In the genomic region with DNA sequence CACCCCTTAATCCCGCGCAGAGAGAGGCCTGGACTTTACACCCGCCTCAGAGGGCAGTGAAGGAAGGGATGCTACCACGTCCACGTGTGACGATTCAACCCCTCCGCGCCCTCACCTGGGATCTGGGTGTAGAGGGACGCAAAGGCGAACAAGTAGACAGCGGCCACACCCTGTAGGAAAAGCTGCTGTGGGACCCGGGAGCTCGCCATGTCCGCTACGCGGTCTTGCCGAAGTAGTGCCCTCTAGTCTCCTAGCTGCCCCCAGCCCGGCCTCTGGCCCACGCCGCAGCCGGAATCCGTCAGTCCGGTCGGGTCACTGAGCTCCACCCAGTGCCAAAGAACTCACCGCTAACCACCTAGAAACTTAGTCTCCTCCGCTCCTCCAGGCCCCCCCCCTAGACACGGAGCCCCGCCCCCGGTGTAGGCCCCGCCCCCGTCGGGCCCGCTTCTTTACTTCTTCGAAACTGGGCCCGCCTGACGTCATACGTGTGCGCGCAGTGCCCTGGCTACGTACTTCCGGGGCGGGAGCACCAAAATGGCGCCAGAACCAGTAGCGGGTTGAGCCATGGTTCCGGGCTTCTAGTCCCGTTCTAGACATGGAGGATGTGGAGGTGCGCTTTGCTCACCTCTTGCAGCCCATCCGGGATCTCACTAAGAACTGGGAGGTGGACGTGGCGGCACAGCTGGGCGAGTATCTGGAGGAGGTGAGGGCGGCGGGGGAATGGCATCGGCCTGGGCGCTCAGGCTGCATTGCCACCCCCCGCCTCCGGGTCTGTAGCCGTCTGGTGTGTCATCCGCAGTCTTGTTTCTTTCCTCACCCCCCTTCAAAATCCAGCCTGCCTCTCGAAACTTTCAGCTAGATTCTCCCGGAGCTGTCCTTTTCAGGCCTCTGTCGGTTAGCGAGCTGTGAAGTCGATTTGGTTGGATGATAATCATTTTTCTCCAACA, we compare ENCODE assay signal across 8 mouse cellular contexts. TPM values are rescaled to one million over a fixed set of nuclear protein-coding genes. Genes with fewer than 3 reads are reported as not detected.
A peak's percentile ranks its signal among the peaks of the same experiment; 100 is the strongest.
DNase-seq lines count a peak whose midpoint lies in the region; ATAC-seq and TF ChIP-seq lines count a peak whose summit lies in the region.

A gene (minus strand): TSS at position 419 of the 947 bp plus-strand sequence.
A gene (plus strand): TSS at position 479 of the 947 bp plus-strand sequence.

- H3K4me1 ChIP-seq in heart, embryonic 11.5 days (ENCODE audit: control insufficient read depth, insufficient read depth, low read length) = peaks cover 19% of the 10 kb centered on the region
- H3K4me1 ChIP-seq in kidney, embryonic 16.5 days (ENCODE audit: insufficient read depth, low read length) = peaks cover 22% of the 10 kb centered on the region
- H3K4me1 ChIP-seq in liver, adult 2 months (ENCODE audit: control insufficient read depth, insufficient read depth, low read length) = peaks cover 3% of the 10 kb centered on the region

- peaks cover 24% of the 10 kb centered on the region for H3K36me3 ChIP-seq in heart, embryonic 11.5 days (ENCODE audit: control insufficient read depth, insufficient read depth, low read length)
- peaks cover 31% of the 10 kb centered on the region for H3K36me3 ChIP-seq in kidney, embryonic 16.5 days (ENCODE audit: insufficient read depth, low read length)
- 0 out of 2 replicates have a peak, but pooled peaks cover 2% of the 10 kb centered on the region for H3K36me3 ChIP-seq in liver, adult 2 months (ENCODE audit: control insufficient read depth, insufficient read depth, low read length)
- H3K36me3 ChIP-seq in myocyte (ENCODE audit: control insufficient read depth, insufficient read depth) = peaks cover 15% of the 10 kb centered on the region
- peaks cover 5% of the 10 kb centered on the region for H3K36me3 ChIP-seq in splenic B cell, adult 2 months (ENCODE audit: control insufficient read depth, insufficient read depth, low read length, poor library complexity, severe bottlenecking)

- ATAC-seq in erythroblast, adult 5-6 weeks (replicated peaks; ENCODE audit: low FRiP score, poor library complexity, severe bottlenecking) = peak; percentile 77
- peak; percentile 89 for ATAC-seq in heart, embryonic 11.5 days (replicated peaks; ENCODE audit: insufficient number of reproducible peaks, low FRiP score, low TSS enrichment)
- ATAC-seq in kidney, embryonic 16.5 days (ENCODE audit: low FRiP score, low TSS enrichment) = peak; percentile 90

- TF ChIP-seq CTCF in liver, adult 2 months (IDR thresholded peaks at IDR 0.05; ENCODE audit: low read depth, low read length) = no peak

- 0 out of 2 replicates have a peak, but pooled peaks have one; percentile 18 for TF ChIP-seq POLR2A in liver, adult 2 months (IDR thresholded peaks at IDR 0.05; ENCODE audit: extremely low read depth, insufficient read depth, low read length)
- TF ChIP-seq POLR2A in myocyte (IDR thresholded peaks at IDR 0.05; ENCODE audit: insufficient read length, low read depth) = peak; percentile 70

- peak within 1 kb of the TSS; percentile 67 for H3ac ChIP-seq in myocyte (ENCODE audit: control insufficient read depth, insufficient read length)

- H3K4me3 ChIP-seq in heart, embryonic 11.5 days (ENCODE audit: low read depth, low read length) = peak within 1 kb of the TSS; percentile 85
- peak within 1 kb of the TSS; percentile 62 for H3K4me3 ChIP-seq in kidney, embryonic 16.5 days (ENCODE audit: low read length)
- peak within 1 kb of the TSS; percentile 93 for H3K4me3 ChIP-seq in liver, adult 2 months (ENCODE audit: insufficient read depth, low read depth, low read length)
- H3K4me3 ChIP-seq in myocyte = peak within 1 kb of the TSS; percentile 97

- under 1% methylated on average over 58 of the region's 64 CpGs for WGBS in heart, embryonic 11.5 days (ENCODE audit: insufficient replicate concordance)
- under 1% methylated on average over 62 of the region's 64 CpGs for WGBS in kidney, embryonic 16.5 days
- WGBS in liver, adult 2 months = 0% methylated on average over 64 of the region's 64 CpGs

- H3K27me3 ChIP-seq in heart, embryonic 11.5 days (ENCODE audit: control insufficient read depth, insufficient read depth, low read length) = no peaks in the 10 kb centered on the region
- H3K27me3 ChIP-seq in kidney, embryonic 16.5 days (ENCODE audit: insufficient read depth, low read length) = no peaks in the 10 kb centered on the region
- no peaks in the 10 kb centered on the region for H3K27me3 ChIP-seq in liver, adult 2 months (ENCODE audit: control insufficient read depth, insufficient read depth, low read length)
- no peaks in the 10 kb centered on the region for H3K27me3 ChIP-seq in myocyte (ENCODE audit: control insufficient read depth, insufficient read depth, insufficient read length)
- H3K27me3 ChIP-seq in splenic B cell, adult 2 months (ENCODE audit: control insufficient read depth, insufficient read depth, low read length, poor library complexity, severe bottlenecking) = no peaks in the 10 kb centered on the region

- peak within 1 kb of the TSS; percentile 92 for H3K9ac ChIP-seq in heart, embryonic 11.5 days (ENCODE audit: low read depth, low read length)
- peak within 1 kb of the TSS; percentile 77 for H3K9ac ChIP-seq in kidney, embryonic 16.5 days (replicated peaks; ENCODE audit: low read length)
- H3K9ac ChIP-seq in liver, adult 2 months (ENCODE audit: low read depth, low read length) = peak within 1 kb of the TSS; percentile 90

- H3K27ac ChIP-seq in heart, embryonic 11.5 days (ENCODE audit: low read depth, low read length) = peak within 1 kb of the TSS; percentile 90
- H3K27ac ChIP-seq in kidney, embryonic 16.5 days (ENCODE audit: low read length) = peak within 1 kb of the TSS; percentile 89
- H3K27ac ChIP-seq in liver, adult 2 months (replicated peaks; ENCODE audit: insufficient read depth, low read depth, low read length) = peak within 1 kb of the TSS; percentile 71

- no peaks in the 10 kb centered on the region for H3K9me3 ChIP-seq in heart, embryonic 11.5 days (replicated peaks; ENCODE audit: control insufficient read depth, low read length)
- H3K9me3 ChIP-seq in kidney, embryonic 16.5 days (ENCODE audit: low read length) = no peaks in the 10 kb centered on the region

- peak within 1 kb of the TSS; percentile 88 for H3K4me2 ChIP-seq in heart, embryonic 11.5 days
- peak within 1 kb of the TSS; percentile 80 for H3K4me2 ChIP-seq in kidney, embryonic 16.5 days (replicated peaks; ENCODE audit: low read depth, low read length)
- peak within 1 kb of the TSS; percentile 86 for H3K4me2 ChIP-seq in myocyte (ENCODE audit: low read depth)

- peaks cover 16% of the 10 kb centered on the region; the same call in 1 of the 2 replicates for H3K79me2 ChIP-seq in liver, adult 2 months (ENCODE audit: control insufficient read depth, insufficient read depth, low read length)
- peaks cover 62% of the 10 kb centered on the region for H3K79me2 ChIP-seq in myocyte (ENCODE audit: control insufficient read depth, insufficient read depth)

- DNase-seq in B cell, adult 2 months = peak; percentile 98
- DNase-seq in brain, adult 2 months (ENCODE audit: low read depth, low spot score) = peak; percentile 98
- DNase-seq in liver, adult 2 months (ENCODE audit: extremely low read depth, low read depth, low spot score) = peak; percentile 80
- peak; percentile 98 for DNase-seq in splenic B cell, adult 2 months (ENCODE audit: low read depth, low spot score)

TF ChIP-seq in myocyte, 11 proteins besides CTCF, POLR2A, EP300 and RAD21:
- peak in 1 of 3 experiments; percentile 7 for TF ChIP-seq MYOG (IDR thresholded peaks at IDR 0.05; ENCODE audit: control insufficient read depth in 1 of 3, insufficient read depth in 1 of 3, insufficient read length in 2 of 3, low read depth in 2 of 3)
- no peak for TF ChIP-seq CEBPB (IDR thresholded peaks at IDR 0.05; ENCODE audit: insufficient read depth, poor library complexity, severe bottlenecking)
- no peak for TF ChIP-seq REST (IDR thresholded peaks at IDR 0.05; ENCODE audit: insufficient read depth, insufficient read length)
- TF ChIP-seq SRF (IDR thresholded peaks at IDR 0.05; ENCODE audit: control insufficient read depth, insufficient read length, low read depth) = peak; percentile 84
- TF ChIP-seq USF1 (IDR thresholded peaks at IDR 0.05; ENCODE audit: low read depth) = no peak
- TF ChIP-seq MAX (IDR thresholded peaks at IDR 0.05; ENCODE audit: low read depth) = no peak
- TF ChIP-seq E2F4 (IDR thresholded peaks at IDR 0.05; ENCODE audit: insufficient read depth) = peak; percentile 89
- TF ChIP-seq POLR2AphosphoS2 (IDR thresholded peaks at IDR 0.05; ENCODE audit: insufficient read length, low read depth) = peak; percentile 78

RNA-seq across cellular contexts. Expression of the first gene that starts in this region (rescaled TPM):
- 18.6 and 21.3 TPM in 2 replicates for total RNA-seq in erythroblast, adult 5-6 weeks (2015; ENCODE audit: low replicate concordance)
- 8.3 and 9.1 TPM in 2 replicates for total RNA-seq in erythroblast, adult 5-6 weeks (2017; ENCODE audit: low replicate concordance)
- polyA plus RNA-seq in heart, embryonic 11.5 days (2014; fragmentation: Nextera tagmentation; extraction: Ambion mirVana) = 29.7 and 37.3 TPM in 2 replicates
- 68.3 and 79.0 TPM in 2 replicates for polyA plus RNA-seq in kidney, embryonic 16.5 days (2015; fragmentation: Nextera tagmentation; extraction: Ambion mirVana)
- 4.3 and 8.0 TPM in 2 replicates for total RNA-seq in liver, adult 2 months (2014; rRNA removed)
- polyA plus RNA-seq in liver, adult 2 months (2012; rRNA removed) = 20.8 and 21.3 TPM in 2 replicates
- 96.5 TPM for polyA plus RNA-seq in myocyte (2012; fragmentation: generic; extraction: Trizol)

RNA-seq across cellular contexts. Expression of the second gene that starts in this region (rescaled TPM):
- total RNA-seq in erythroblast, adult 5-6 weeks (2015; ENCODE audit: low replicate concordance) = 30.6 and 48.1 TPM in 2 replicates
- 60.7 and 118 TPM in 2 replicates for total RNA-seq in erythroblast, adult 5-6 weeks (2017; ENCODE audit: low replicate concordance)
- polyA plus RNA-seq in heart, embryonic 11.5 days (2014; fragmentation: Nextera tagmentation; extraction: Ambion mirVana) = 107 and 109 TPM in 2 replicates
- polyA plus RNA-seq in kidney, embryonic 16.5 days (2015; fragmentation: Nextera tagmentation; extraction: Ambion mirVana) = 165 and 175 TPM in 2 replicates
- total RNA-seq in liver, adult 2 months (2014; rRNA removed) = 26.9 and 31.7 TPM in 2 replicates
- polyA plus RNA-seq in liver, adult 2 months (2012; rRNA removed) = 52.1 and 63.9 TPM in 2 replicates
- 182 TPM for polyA plus RNA-seq in myocyte (2012; fragmentation: generic; extraction: Trizol)

Comparison
In these comparisons a context has a peak if more than half of its experiments do, and no peak if none do; other contexts are left out.
1. Peak in every context shown above with its lines: DNase-seq, ATAC-seq, H3K4me3 ChIP-seq and H3K27ac ChIP-seq.